Mouse (Mus musculus) brain, adult 10 weeks (tissue): ENCODE data around the gene Muc13. TPM values are rescaled to one million over a fixed set of nuclear protein-coding genes. Genes with fewer than 3 reads are reported as not detected.

Source experiments
- polyA plus RNA-seq: library from polyadenylated mRNA; stranded (reverse); fragments of 350-450 nt; fragmentation: Illumina TruSeq; extraction: RNeasy Lipid Tissue Mini Kit (QIAGEN cat#74804); gene quantifications from one replicate; pipeline ENCODE4 v1.2.3, GENCODE M21; 2015; ENCODE audit warnings: low read depth, low replicate concordance

Gene Muc13
- not detected for polyA plus RNA-seq

DNA sequence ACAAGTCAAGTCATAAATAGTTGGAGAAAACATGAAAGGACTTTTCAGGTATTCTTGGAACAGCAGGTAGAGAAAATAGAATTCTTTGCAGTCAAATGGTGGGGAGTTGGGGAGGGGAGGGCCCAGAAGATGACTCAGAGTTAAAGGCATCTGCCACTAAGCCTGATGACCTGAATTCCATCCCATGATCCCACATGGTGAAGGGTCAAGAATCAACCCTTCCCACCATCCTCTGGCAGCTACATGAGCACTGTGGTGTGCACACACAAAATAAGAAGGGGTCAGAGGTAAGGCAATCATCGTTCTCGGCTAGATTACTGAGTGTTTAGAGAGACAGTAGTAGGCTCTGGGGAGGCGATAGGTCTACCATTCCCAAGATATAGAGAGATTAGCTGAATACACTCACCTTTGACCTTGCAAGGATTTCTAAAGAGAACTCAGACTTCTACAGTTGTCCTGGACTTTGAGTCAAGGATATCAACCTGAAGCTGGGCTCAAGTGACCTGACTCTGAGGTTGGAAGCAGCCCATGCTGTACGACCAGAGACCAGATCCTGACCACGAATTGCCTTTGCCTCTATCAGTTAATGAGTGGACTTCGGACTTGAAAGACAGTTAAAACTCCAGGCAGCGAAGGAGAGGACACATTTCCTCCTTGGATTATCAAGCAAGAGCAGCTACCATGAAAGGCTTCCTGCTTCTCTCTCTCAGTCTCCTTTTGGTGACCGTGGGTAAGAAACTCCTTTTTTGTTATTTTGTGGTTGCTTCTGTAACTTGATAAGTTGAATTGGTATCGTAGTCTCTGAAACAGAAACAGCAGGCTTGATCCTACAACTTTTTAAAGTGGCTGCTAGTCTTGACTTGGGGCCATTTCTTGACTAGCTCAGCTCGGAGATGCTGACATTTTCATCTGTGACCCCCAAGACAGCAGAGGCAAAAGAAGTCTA lies at the start of gene Muc13:
TSS of gene Muc13 (plus strand) at position 192 of the 946 bp plus-strand sequence.

DNA sequence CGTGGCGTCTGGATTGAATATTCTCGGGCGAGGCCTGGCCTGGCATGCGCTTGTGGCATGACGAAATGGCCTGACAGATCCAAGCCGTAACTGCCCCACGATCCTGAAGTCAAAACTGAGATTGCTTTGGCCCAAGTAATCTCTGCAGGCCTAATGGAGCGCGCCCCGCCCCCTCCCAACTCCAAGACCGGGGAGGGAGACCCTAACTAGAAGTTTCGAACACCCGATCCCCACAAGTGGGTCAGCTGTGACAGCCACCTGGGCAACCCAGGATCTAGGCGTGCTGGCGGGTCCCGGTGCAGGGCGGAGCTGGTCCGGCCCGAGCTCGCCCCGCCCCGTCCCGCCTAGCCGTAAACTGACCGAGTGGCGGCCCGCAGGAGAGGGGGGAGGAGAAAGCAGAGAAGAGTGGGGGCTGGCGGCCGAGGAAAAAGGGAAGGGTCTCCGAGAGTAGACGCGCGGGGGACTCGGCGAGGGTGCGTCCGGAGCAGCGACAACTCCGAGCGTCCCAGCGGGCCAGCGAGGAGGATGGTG lies 35.5 kb downstream of the Muc13 start, which contains the start of gene Itgb5:
TSS of gene Itgb5 (plus strand) at position 365 of the 531 bp plus-strand sequence.

Other genes with a start within 250 kb of the Muc13 start
- gene Heg1, start 109.7 kb upstream of the Muc13 start, polyA plus RNA-seq, result 12.0 TPM
- gene Itgb5, start 35.6 kb downstream of the Muc13 start, polyA plus RNA-seq, result 36.8 TPM
- 12.5 TPM for gene Umps, start 173.0 kb downstream of the Muc13 start, polyA plus RNA-seq